Mouse (Mus musculus) hindbrain, embryonic 15.5 days (tissue): ENCODE data around the gene Dgcr6. TPM values are rescaled to one million over a fixed set of nuclear protein-coding genes. Genes with fewer than 3 reads are reported as not detected.

Experiments used
- ATAC-seq: fragments of 200-750 bp; cut with Nextera tagmentation; 2 replicates; pipeline ENCODE4 v1.8.0; 2017; ENCODE audit warnings: low read depth, moderate number of reproducible peaks, moderate TSS enrichment; ENCODE audit not compliant: low FRiP score
- H3K27ac ChIP-seq: fragments of 300-500 bp; sonication (generic); replicated peaks from 2 replicates; pipeline ENCODE4 v1.5.1; 2015; ENCODE audit warnings: mild to moderate bottlenecking, inconsistent platforms
- H3K27me3 ChIP-seq: fragments of 300-500 bp; sonication (generic); 2 replicates; pipeline ENCODE4 v1.6.1; 2015; ENCODE audit warnings: control low read depth, inconsistent platforms
- H3K36me3 ChIP-seq: fragments of 300-500 bp; sonication (generic); 2 replicates; pipeline ENCODE4 v1.6.1; 2015; ENCODE audit warnings: control low read depth, inconsistent platforms
- H3K4me1 ChIP-seq: fragments of 300-500 bp; sonication (generic); replicated peaks from 2 replicates; pipeline ENCODE4 v1.6.1; 2015; ENCODE audit warnings: control low read depth, inconsistent platforms
- H3K4me2 ChIP-seq: fragments of 300-500 bp; sonication (generic); 2 replicates; pipeline ENCODE4 v1.6.1; 2015; ENCODE audit warnings: moderate library complexity, mild to moderate bottlenecking, inconsistent platforms
- H3K4me3 ChIP-seq: fragments of 300-500 bp; sonication (generic); 2 replicates; pipeline ENCODE4 v1.5.1; 2015; ENCODE audit warnings: mild to moderate bottlenecking, inconsistent platforms
- H3K9ac ChIP-seq: fragments of 300-500 bp; sonication (generic); 2 replicates; pipeline ENCODE4 v1.6.1; 2015; ENCODE audit warnings: inconsistent platforms
- H3K9me3 ChIP-seq: fragments of 300-500 bp; sonication (generic); 2 replicates; pipeline ENCODE4 v1.6.1; 2016; ENCODE audit warnings: control low read depth, inconsistent platforms
- WGBS: fragments of 180-500 bp; shearing (Covaris S2); methylation state at CpG from one replicate; pipeline ENCODE4 v1.1.7; 2015; 5-methylcytosine and 5-hydroxymethylcytosine counted together
- polyA plus RNA-seq: library from polyadenylated mRNA; unstranded; fragments of >200 nt; fragmentation: Nextera tagmentation; extraction: Ambion mirVana; gene quantifications from 2 replicates; pipeline ENCODE4 v1.2.1, GENCODE M21; 2015

The Dgcr6 gene
- polyA plus RNA-seq, 1 experiment from 2014 or later = 155 TPM

DNA sequence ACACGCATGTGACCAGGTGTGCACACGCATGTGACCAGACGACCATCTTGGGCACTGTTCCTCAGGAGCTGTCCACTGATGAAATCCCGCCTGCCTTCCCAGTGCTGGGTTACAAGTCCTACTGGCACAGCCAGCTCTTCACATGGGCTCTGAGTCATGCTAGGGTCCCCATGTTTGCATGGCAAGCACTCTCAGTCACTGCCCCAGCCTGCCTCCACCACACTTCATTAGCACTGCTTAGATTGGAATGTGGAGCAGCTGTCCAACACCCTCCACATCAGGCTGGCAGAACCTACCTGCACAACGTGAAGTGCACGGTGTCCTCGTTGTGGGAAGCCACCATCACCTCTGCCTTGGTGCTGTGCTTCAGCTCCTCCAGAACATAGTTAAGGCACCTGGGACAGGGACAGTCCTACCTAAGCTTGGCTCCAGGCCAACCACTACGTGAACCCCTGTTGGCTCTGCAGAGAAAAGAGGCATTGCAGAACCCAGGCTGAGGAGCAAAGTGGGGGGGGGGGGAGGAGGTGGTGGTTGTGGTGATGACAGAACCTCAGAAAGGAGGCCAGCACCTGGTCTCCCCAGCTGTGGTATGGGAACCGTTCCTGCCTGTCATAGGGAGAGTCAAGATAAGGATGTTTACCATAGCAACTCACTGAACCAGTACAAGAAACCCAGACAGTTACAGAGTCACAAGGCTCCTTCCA is 20.8 kb downstream of the Dgcr6 start:
- Histone ChIP-seq H3K27ac (no peak overlapping the region), H3K4me2 (no peak overlapping the region), H3K4me3 (no peak overlapping the region), H3K4me1 (peaks cover 10% of the 10 kb centered on the region), H3K27me3 (no peaks in the 10 kb centered on the region), H3K9me3 (no peaks in the 10 kb centered on the region), H3K9ac (no peak overlapping the region), H3K36me3 (peaks cover 27% of the 10 kb centered on the region)
- WGBS = 80% methylated on average over 9 of the region's 9 CpGs
- ATAC-seq = no peak

- no peaks in the 10 kb centered on the region for H3K4me1 ChIP-seq
- no peaks in the 10 kb centered on the region for H3K9me3 ChIP-seq
- H3K36me3 ChIP-seq = peaks cover 23% of the 10 kb centered on the region
- no peak overlapping the region for H3K4me2 ChIP-seq
- 0 out of 2 replicates have a peak, but pooled peaks have one; percentile 13 for ATAC-seq
- no peak overlapping the region for H3K27ac ChIP-seq
- no peak overlapping the region for H3K4me3 ChIP-seq
- 81% methylated on average over 5 of the region's 5 CpGs for WGBS
- no peaks in the 10 kb centered on the region for H3K27me3 ChIP-seq
- no peak overlapping the region for H3K9ac ChIP-seq
Measured at GRCm38 (mm10) chr16:18074611-18075010, 22.0 kb downstream of the Dgcr6 start.

GRCm38 (mm10) chr16:18075201-18075600 is 22.5 kb downstream of the Dgcr6 start:
- Histone ChIP-seq H3K4me3 (no peak overlapping the region), H3K36me3 (peaks cover 17% of the 10 kb centered on the region), H3K4me2 (no peak overlapping the region), H3K9me3 (no peaks in the 10 kb centered on the region), H3K27ac (no peak overlapping the region), H3K27me3 (no peaks in the 10 kb centered on the region), H3K4me1 (no peaks in the 10 kb centered on the region), H3K9ac (no peak overlapping the region)
- no peak for ATAC-seq
- WGBS = 75% methylated on average over 3 of the region's 3 CpGs

GRCm38 (mm10) chr16:18078314-18079015 is 25.8 kb downstream of the Dgcr6 start:
- Histone ChIP-seq H3K27ac (no peak overlapping the region), H3K9me3 (no peaks in the 10 kb centered on the region)

GRCm38 (mm10) chr16:18079300-18079699 is 26.6 kb downstream of the Dgcr6 start:
- Histone ChIP-seq H3K9ac (no peak overlapping the region), H3K36me3 (no peaks in the 10 kb centered on the region), H3K27me3 (no peaks in the 10 kb centered on the region), H3K9me3 (no peaks in the 10 kb centered on the region), H3K27ac (no peak overlapping the region), H3K4me1 (peaks cover 7% of the 10 kb centered on the region; the same call in 1 of the 2 replicates), H3K4me2 (no peak overlapping the region), H3K4me3 (no peak overlapping the region)
- no peak for ATAC-seq
- WGBS = 90% methylated on average over 2 of the region's 2 CpGs

More at GRCm38 (mm10) chr16:18078314-18079015, 25.8 kb downstream of the Dgcr6 start:
- Histone ChIP-seq H3K9ac (no peak overlapping the region), H3K36me3 (no peaks in the 10 kb centered on the region), H3K4me1 (peaks cover 3% of the 10 kb centered on the region; the same call in 1 of the 2 replicates), H3K27me3 (no peaks in the 10 kb centered on the region), H3K4me3 (no peak overlapping the region), H3K4me2 (no peak overlapping the region)
- WGBS = 90% methylated on average over 5 of the region's 5 CpGs
- ATAC-seq = no peak

DNA sequence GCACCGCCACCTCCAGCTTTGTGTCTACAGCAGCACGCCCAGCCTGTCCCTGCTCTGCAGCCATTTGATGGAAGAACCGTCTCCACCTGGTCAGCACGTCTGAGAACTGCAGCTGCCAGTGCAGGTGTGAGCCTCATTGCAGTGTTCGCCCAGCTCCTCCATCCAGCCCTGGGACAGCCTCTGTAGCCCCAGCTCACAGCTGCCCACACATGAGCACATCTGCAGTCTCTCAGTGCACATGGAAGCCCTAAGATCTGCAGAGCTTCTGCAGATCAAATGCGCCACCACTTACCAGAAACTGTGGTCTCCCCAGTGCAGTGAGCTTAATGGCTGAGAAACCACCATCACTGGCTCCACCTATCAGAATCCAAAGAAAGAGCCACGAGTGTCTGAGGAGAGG is 27.5 kb downstream of the Dgcr6 start:
- H3K4me3 ChIP-seq = no peak overlapping the region

DNA sequence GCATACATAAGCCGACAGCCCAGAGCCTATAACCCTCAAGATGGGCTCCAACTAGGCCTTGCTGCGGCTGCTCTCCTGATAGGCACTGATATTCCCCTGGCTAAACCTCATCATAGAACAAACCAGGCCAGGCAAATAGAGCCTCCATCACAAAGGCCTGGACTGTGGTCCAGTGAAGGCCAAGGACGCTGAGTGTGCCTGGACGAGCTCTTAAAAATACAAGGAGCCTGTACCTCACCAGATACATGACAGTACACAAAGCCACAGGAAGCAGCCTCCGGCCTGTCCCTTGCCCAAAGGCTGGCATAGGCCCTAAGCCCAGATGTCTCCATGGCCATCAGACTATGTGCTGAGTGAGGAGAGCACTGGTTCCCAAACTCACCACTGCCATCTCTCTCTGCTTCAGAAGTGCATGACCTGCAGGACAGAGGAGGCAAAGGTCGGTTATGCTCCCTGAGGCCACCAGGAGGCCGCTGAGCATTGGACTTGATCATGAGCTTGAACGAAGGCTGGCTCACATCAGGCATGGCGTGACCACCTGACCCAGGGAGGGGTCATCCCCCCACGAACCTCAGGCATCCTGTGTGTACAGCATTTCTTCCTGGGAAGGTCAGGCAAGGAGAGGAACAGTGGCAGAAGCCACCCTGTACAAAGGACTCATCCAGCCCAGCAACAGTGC is 28.6 kb downstream of the Dgcr6 start:
- no peak overlapping the region for H3K4me2 ChIP-seq
- H3K27me3 ChIP-seq = no peaks in the 10 kb centered on the region
- H3K27ac ChIP-seq = no peak overlapping the region
- no peaks in the 10 kb centered on the region for H3K36me3 ChIP-seq
- no peak overlapping the region for H3K9ac ChIP-seq
- no peak overlapping the region for H3K4me3 ChIP-seq
- ATAC-seq = no peak
- peaks cover 7% of the 10 kb centered on the region; the same call in 1 of the 2 replicates for H3K4me1 ChIP-seq
- no peaks in the 10 kb centered on the region for H3K9me3 ChIP-seq
- 85% methylated on average over 10 of the region's 10 CpGs for WGBS

More for the DNA sequence above, 27.5 kb downstream of the Dgcr6 start:
- no peaks in the 10 kb centered on the region for H3K27me3 ChIP-seq
- no peaks in the 10 kb centered on the region for H3K36me3 ChIP-seq
- H3K9ac ChIP-seq = no peak overlapping the region
- no peaks in the 10 kb centered on the region for H3K9me3 ChIP-seq
- no peak for ATAC-seq
- no peak overlapping the region for H3K4me2 ChIP-seq
- 85% methylated on average over 7 of the region's 7 CpGs for WGBS
- peaks cover 7% of the 10 kb centered on the region; the same call in 1 of the 2 replicates for H3K4me1 ChIP-seq
- no peak overlapping the region for H3K27ac ChIP-seq

DNA sequence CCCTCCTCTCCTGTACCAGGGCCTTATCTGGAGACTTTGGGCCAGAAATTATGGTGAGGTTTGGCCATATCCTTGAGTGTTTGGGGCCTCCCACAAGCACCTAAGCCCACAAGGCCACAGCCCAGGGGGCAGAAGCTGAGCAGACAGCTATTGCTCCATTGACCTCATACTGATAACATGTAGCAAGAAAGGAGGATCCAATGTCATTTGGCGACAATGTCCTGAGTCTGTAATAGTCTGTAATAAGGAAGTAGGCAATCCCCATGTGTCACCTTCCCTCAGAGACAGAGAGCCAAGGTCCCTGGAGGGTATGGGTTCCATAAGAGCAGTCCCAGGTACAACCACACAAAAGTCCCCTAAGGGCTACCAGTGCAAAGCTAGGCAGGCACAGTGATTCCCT is 29.6 kb downstream of the Dgcr6 start:
- no peaks in the 10 kb centered on the region for H3K9me3 ChIP-seq
- H3K27ac ChIP-seq = no peak overlapping the region
- WGBS = 88% methylated on average over 1 of the region's 1 CpGs
- no peaks in the 10 kb centered on the region for H3K36me3 ChIP-seq
- peaks cover 7% of the 10 kb centered on the region; the same call in 1 of the 2 replicates for H3K4me1 ChIP-seq
- no peak for ATAC-seq
- no peak overlapping the region for H3K4me3 ChIP-seq
- no peak overlapping the region for H3K4me2 ChIP-seq
- peaks cover 3% of the 10 kb centered on the region for H3K27me3 ChIP-seq
- no peak overlapping the region for H3K9ac ChIP-seq

DNA sequence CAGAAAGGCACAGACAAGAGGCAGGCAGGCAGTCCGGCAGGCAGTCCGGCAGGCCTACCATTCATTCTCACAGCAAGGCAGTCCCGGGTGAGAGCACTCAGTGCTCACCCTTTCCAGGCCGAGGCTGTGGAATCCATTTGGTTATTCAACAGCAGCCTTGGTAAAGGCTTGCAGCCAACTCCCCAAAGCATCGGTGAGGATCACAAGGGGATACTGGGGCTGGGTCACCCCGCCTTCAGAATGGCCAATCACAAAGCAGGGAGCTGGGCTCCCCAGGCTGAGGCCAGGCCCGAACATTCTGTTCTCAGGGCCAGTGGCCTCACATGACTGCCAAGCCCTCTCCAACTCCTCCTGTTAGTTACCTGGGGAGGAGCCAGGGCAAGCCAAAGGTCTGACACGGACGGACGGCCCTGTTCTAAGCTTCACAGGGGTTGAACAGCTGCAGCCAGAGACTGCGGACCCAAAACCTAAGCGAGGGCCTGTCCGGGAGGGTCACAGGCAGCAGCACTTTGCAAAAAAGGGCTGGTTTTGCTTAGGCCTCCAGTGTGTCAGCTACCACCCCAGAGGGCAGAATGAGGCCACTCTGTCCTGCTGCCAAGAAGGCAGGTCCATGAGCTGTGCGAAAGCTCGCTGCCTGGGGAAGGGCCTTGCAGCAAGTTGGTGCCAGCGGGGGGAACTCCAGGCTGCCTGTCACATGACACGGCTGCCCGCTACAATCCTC is 30.7 kb downstream of the Dgcr6 start:
- peak overlapping the region; percentile 51; the same call in 1 of the 2 replicates for H3K27ac ChIP-seq

GRCm38 (mm10) chr16:18084262-18084661 is 31.6 kb downstream of the Dgcr6 start:
- Histone ChIP-seq H3K4me1 (peaks cover 24% of the 10 kb centered on the region), H3K4me3 (no peak overlapping the region), H3K9me3 (no peaks in the 10 kb centered on the region), H3K36me3 (no peaks in the 10 kb centered on the region), H3K9ac (no peak overlapping the region), H3K27ac (no peak overlapping the region), H3K4me2 (no peak overlapping the region), H3K27me3 (peaks cover 15% of the 10 kb centered on the region)
- 91% methylated on average over 7 of the region's 7 CpGs for WGBS
- no peak for ATAC-seq

More for the DNA sequence above, 30.7 kb downstream of the Dgcr6 start:
- Histone ChIP-seq H3K36me3 (no peaks in the 10 kb centered on the region), H3K27me3 (peaks cover 14% of the 10 kb centered on the region), H3K4me3 (no peak overlapping the region), H3K4me2 (no peak overlapping the region), H3K4me1 (peaks cover 15% of the 10 kb centered on the region), H3K9ac (no peak overlapping the region), H3K9me3 (no peaks in the 10 kb centered on the region)
- 77% methylated on average over 18 of the region's 18 CpGs for WGBS
- peak; percentile 54 for ATAC-seq

DNA sequence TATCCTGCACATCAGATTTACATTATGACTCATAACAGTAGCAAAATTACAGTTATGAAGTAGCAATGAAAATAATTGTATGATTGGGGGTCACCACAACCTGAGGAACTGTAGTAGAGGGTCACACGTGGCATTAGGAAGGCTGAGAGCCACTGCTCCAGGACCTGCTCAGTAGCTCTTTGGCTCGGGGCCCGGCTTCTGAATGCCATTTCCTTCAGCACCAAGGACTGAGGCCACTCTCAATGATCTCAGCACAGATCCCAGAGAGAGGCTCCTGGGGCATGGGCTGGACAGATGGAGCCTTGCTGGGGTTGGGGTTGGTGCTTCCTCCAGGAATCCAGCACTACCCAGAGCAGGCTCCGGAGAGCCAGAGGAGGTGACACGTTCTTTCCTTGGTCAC is 34.4 kb downstream of the Dgcr6 start:
- H3K27ac ChIP-seq = no peak overlapping the region
- H3K4me3 ChIP-seq = no peak overlapping the region
- peaks cover 28% of the 10 kb centered on the region for H3K4me1 ChIP-seq
- H3K4me2 ChIP-seq = no peak overlapping the region
- H3K36me3 ChIP-seq = no peaks in the 10 kb centered on the region
- no peak for ATAC-seq
- H3K9ac ChIP-seq = no peak overlapping the region
- H3K27me3 ChIP-seq = peaks cover 17% of the 10 kb centered on the region
- 90% methylated on average over 5 of the region's 5 CpGs for WGBS
- H3K9me3 ChIP-seq = no peaks in the 10 kb centered on the region
